Comparison of ENCODE assay signal across 26 mouse cellular contexts in the genomic region with DNA sequence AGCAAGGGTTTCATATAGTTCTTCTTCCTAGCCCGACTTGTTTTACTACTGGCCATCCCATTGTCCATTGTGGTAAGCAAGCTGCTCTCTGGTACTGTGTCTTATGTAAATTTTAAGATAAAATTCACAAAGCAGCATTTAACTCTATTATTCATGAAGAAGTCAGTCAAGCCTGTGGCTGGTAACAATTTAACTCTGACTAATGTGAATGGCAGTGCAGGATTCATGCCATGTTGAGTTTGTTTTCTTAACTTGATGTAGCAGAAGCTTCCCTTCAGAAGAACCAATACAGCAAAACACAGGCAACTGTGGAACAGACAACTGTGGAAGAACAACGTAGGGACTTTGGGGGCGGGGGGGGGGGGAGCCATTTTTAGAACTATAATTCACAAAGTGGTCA.
A peak's percentile ranks its signal among the peaks of the same experiment; 100 is the strongest.
DNase-seq lines count a peak whose midpoint lies in the region; ATAC-seq and TF ChIP-seq lines count a peak whose summit lies in the region.
"Had no signal": no experiment of that assay in that cellular context is flagged by ENCODE, and none has a peak within 500 bp of the region (broad histone marks: within the 10 kb centered on the region; RNA-seq: fewer than 3 reads in every experiment).

No protein-coding gene starts in this region.

- H3K4me2 ChIP-seq in midbrain, embryonic 16.5 days (ENCODE audit: low read length) = no peak overlapping the region
- H3K4me2 ChIP-seq: embryonic facial prominence, embryonic 13.5 days; forebrain, embryonic 13.5 days; heart, embryonic 11.5 days; hindbrain, embryonic 12.5 days; hindbrain, embryonic 15.5 days had no signal

- POLR2A ChIA-PET in Patski (lab: Charles Lee) = no interaction called here

- no peaks in the 10 kb centered on the region for H3K36me3 ChIP-seq in midbrain, embryonic 16.5 days (ENCODE audit: control insufficient read depth, insufficient read depth, low read length)
- H3K36me3 ChIP-seq: hindbrain, embryonic 15.5 days had no signal

- H3K27ac ChIP-seq in midbrain, embryonic 16.5 days (ENCODE audit: low read length) = no peak overlapping the region
- H3K27ac ChIP-seq: embryonic facial prominence, embryonic 10.5 days; embryonic facial prominence, embryonic 13.5 days; forebrain, embryonic 10.5 days; forebrain, embryonic 13.5 days; gastrocnemius, adult 2 months; hindbrain, embryonic 12.5 days; hindbrain, embryonic 15.5 days had no signal

- no peak for ATAC-seq in Patski
- ATAC-seq in midbrain, embryonic 16.5 days = no peak
- ATAC-seq: CD4-positive, CD25-positive, alpha-beta regulatory T cell, adult 4 months; forebrain, embryonic 13.5 days; forebrain, embryonic 16.5 days had no signal

- H3K4me3 ChIP-seq in midbrain, embryonic 16.5 days (ENCODE audit: low read depth, low read length) = no peak overlapping the region
- H3K4me3 ChIP-seq: embryonic facial prominence, embryonic 10.5 days; embryonic facial prominence, embryonic 13.5 days; erythroblast, embryonic 14.5 days; forebrain, embryonic 10.5 days; forebrain, embryonic 13.5 days; gastrocnemius, adult 2 months; hindbrain, embryonic 12.5 days; hindbrain, embryonic 15.5 days had no signal

- no peaks in the 10 kb centered on the region for H3K27me3 ChIP-seq in Patski
- H3K27me3 ChIP-seq in midbrain, embryonic 16.5 days (ENCODE audit: control insufficient read depth, insufficient read depth, low read depth, low read length) = no peaks in the 10 kb centered on the region
- H3K27me3 ChIP-seq: embryonic facial prominence, embryonic 13.5 days; forebrain, embryonic 13.5 days; hindbrain, embryonic 12.5 days; hindbrain, embryonic 15.5 days had no signal

- WGBS in midbrain, embryonic 16.5 days = 85% methylated on average over 3 of the region's 3 CpGs

- H3K9me3 ChIP-seq in midbrain, embryonic 16.5 days (replicated peaks; ENCODE audit: control insufficient read depth, low read length, poor library complexity, severe bottlenecking) = no peaks in the 10 kb centered on the region
- H3K9me3 ChIP-seq: embryonic facial prominence, embryonic 10.5 days; embryonic facial prominence, embryonic 13.5 days; forebrain, embryonic 10.5 days; forebrain, embryonic 13.5 days; hindbrain, embryonic 12.5 days; hindbrain, embryonic 15.5 days had no signal

- no peak for TF ChIP-seq CTCF in Patski (IDR thresholded peaks at IDR 0.05)

- CTCF ChIA-PET in Patski (lab: Charles Lee) = interaction anchor here (1.0 to 1.8 kb wide), 2 partner anchors 12 to 104 kb away, joined by 3 to 5 read pairs; no protein-coding TSS in a partner anchor

- in situ Hi-C loops in Patski (cut with MboI; ENCODE audit: low pct_unique_long_range_greater_than_20kb) = no loop called here

- peak; percentile 11 for DNase-seq in kidney, adult 9 months
- DNase-seq in kidney, postnatal 4 days = no peak
- peak; percentile 34 for DNase-seq in Patski (ENCODE audit: low read depth, low spot score)
- peak; percentile 21 for DNase-seq in retina, postnatal 1 day
- no peak for DNase-seq in embryo, embryonic 10 days (ENCODE audit: low spot score)
- DNase-seq: adrenal gland, adult 2 months; adrenal gland, postnatal 14 days; cerebellum, adult 11 months; cerebellum, adult 2 months; cerebellum, adult 9-11 months; cerebellum, postnatal 25 days; embryo, embryonic 11 days; gastrocnemius, adult 2 months; gastrocnemius, postnatal 14 days; heart, adult 11 months had no signal

- no peaks in the 10 kb centered on the region for H3K4me1 ChIP-seq in midbrain, embryonic 16.5 days (ENCODE audit: control insufficient read depth, insufficient read depth, low read length)
- H3K4me1 ChIP-seq: embryonic facial prominence, embryonic 13.5 days; forebrain, embryonic 10.5 days; forebrain, embryonic 13.5 days; hindbrain, embryonic 12.5 days; hindbrain, embryonic 15.5 days had no signal

- no peak overlapping the region for H3K9ac ChIP-seq in midbrain, embryonic 16.5 days (ENCODE audit: low read depth, low read length)
- H3K9ac ChIP-seq: embryonic facial prominence, embryonic 13.5 days; forebrain, embryonic 13.5 days; hindbrain, embryonic 12.5 days; hindbrain, embryonic 15.5 days had no signal

Comparison
In these comparisons a context has a peak if more than half of its experiments do, and no peak if none do; other contexts are left out.
1. DNase-seq: peak in kidney, adult 9 months (single experiment), Patski (single experiment) and retina, postnatal 1 day (single experiment); none in kidney, postnatal 4 days (0 of 2) and embryo, embryonic 10 days (single experiment).